Mouse (Mus musculus) CD4-positive naive resting alpha-beta T cell, adult 57 days (primary cell): ENCODE data around the gene Gnb5. TPM values are rescaled to one million over a fixed set of nuclear protein-coding genes. Genes with fewer than 3 reads are reported as not detected.

ENCODE experiments used
- total RNA-seq: library from RNA; stranded (reverse); gene quantifications from one replicate; pipeline ENCODE4 v1.2.4, GENCODE M21; 2023

Gnb5 gene
- total RNA-seq: 3.7 TPM

GRCm38 (mm10) chr9:75306126-75306898 is at the start of gene Gnb5:
Gene Gnb5 (plus strand): TSS chr9:75306288.

GRCm38 (mm10) chr9:75347458-75347857 is 41.4 kb downstream of the Gnb5 start, which contains the start of gene Bcl2l10:
Gene Bcl2l10 (plus strand): TSS chr9:75347758.

Other genes with a start within 250 kb of the Gnb5 start
- gene Myo5a, start 235.3 kb upstream of the Gnb5 start, total RNA-seq: 36.2 TPM
- gene Myo5c, start 74.3 kb upstream of the Gnb5 start, total RNA-seq: 0.83 TPM
- gene Bcl2l10, start 41.5 kb downstream of the Gnb5 start, total RNA-seq: not detected
- 69.4 TPM for gene Mapk6, start 103.7 kb downstream of the Gnb5 start, total RNA-seq
- gene Leo1, start 135.2 kb downstream of the Gnb5 start, total RNA-seq: 20.6 TPM